Mouse (Mus musculus) forebrain, embryonic 16.5 days (tissue): ENCODE measurements around the gene Gfpt1. TPM values are rescaled to one million over a fixed set of nuclear protein-coding genes. Genes with fewer than 3 reads are reported as not detected.

Experiments
- ATAC-seq: fragments of 200-750 bp; cut with Nextera tagmentation; 2 replicates; pipeline ENCODE4 v1.8.0; 2017; ENCODE audit warnings: mild to moderate bottlenecking, moderate library complexity
- H3K27ac ChIP-seq: fragments of 300-500 bp; sonication (generic); 2 replicates; pipeline ENCODE4 v1.5.1; 2014; ENCODE audit warnings: low read length, control low read depth
- H3K27me3 ChIP-seq: fragments of 300-500 bp; sonication (generic); replicated peaks from 2 replicates; pipeline ENCODE4 v1.6.1; 2014; ENCODE audit warnings: low read length; ENCODE audit not compliant: control insufficient read depth, insufficient read depth
- H3K36me3 ChIP-seq: fragments of 300-500 bp; sonication (generic); 2 replicates; pipeline ENCODE4 v1.6.1; 2014; ENCODE audit not compliant: control insufficient read depth, insufficient read depth
- H3K4me1 ChIP-seq: fragments of 300-500 bp; sonication (generic); replicated peaks from 2 replicates; pipeline ENCODE4 v1.6.1; 2014; ENCODE audit warnings: low read length; ENCODE audit not compliant: control insufficient read depth, insufficient read depth
- H3K4me2 ChIP-seq: fragments of 300-500 bp; sonication (generic); 2 replicates; pipeline ENCODE4 v1.6.1; 2014; ENCODE audit warnings: mild to moderate bottlenecking, low read length, control low read depth
- H3K4me3 ChIP-seq: fragments of 300-500 bp; sonication (generic); replicated peaks from 2 replicates; pipeline ENCODE4 v1.5.1; 2014; ENCODE audit warnings: mild to moderate bottlenecking, low read length, control low read depth
- H3K9ac ChIP-seq: fragments of 300-500 bp; sonication (generic); replicated peaks from 2 replicates; pipeline ENCODE4 v1.6.1; 2014; ENCODE audit warnings: low read depth, low read length, control low read depth
- H3K9me3 ChIP-seq: fragments of 300-500 bp; sonication (generic); 2 replicates; pipeline ENCODE4 v1.6.1; 2016; ENCODE audit warnings: low read length; ENCODE audit not compliant: control insufficient read depth
- WGBS: fragments of 180-500 bp; shearing (Covaris S2); extraction: QIAGEN DNeasy Blood & Tissue Kit; methylation state at CpG from one replicate; pipeline ENCODE4 v1.1.7; 2014; 5-methylcytosine and 5-hydroxymethylcytosine counted together
- polyA plus RNA-seq: library from polyadenylated mRNA; unstranded; fragments of >200 nt; fragmentation: Nextera tagmentation; extraction: Ambion mirVana; gene quantifications from 2 replicates; pipeline ENCODE4 v1.2.1, GENCODE M21; 2015

The Gfpt1 gene
- polyA plus RNA-seq, 1 experiment from 2014 or later: 25.1 TPM

DNA sequence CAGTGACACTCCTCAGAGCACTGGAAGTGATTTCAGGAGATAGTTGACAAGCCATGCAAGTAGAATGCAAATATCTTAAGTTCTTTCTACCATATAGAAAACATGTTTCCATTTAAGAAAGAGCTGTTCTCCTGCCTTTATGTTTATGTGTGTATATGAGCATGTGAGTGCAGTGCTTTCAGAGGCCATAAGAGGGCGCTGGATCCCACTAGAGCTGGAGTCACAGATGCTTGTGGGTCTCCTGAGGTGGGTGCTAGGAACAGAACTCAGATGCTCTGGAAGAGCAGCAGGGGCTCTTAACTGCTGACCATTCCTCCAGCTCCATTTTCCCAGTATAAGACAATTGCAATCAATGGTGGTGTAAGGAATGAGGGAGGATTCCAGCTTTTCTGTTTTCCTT lies 88.4 kb downstream of the Gfpt1 start:
- Histone ChIP-seq H3K36me3 (peaks cover 2% of the 10 kb centered on the region; the same call in 1 of the 2 replicates), H3K4me1 (no peaks in the 10 kb centered on the region), H3K27ac (no peak overlapping the region), H3K4me3 (no peak overlapping the region), H3K27me3 (no peaks in the 10 kb centered on the region), H3K4me2 (no peak overlapping the region), H3K9me3 (no peaks in the 10 kb centered on the region), H3K9ac (no peak overlapping the region)
- 73% methylated on average over 1 of the region's 1 CpGs for WGBS
- no peak for ATAC-seq

DNA sequence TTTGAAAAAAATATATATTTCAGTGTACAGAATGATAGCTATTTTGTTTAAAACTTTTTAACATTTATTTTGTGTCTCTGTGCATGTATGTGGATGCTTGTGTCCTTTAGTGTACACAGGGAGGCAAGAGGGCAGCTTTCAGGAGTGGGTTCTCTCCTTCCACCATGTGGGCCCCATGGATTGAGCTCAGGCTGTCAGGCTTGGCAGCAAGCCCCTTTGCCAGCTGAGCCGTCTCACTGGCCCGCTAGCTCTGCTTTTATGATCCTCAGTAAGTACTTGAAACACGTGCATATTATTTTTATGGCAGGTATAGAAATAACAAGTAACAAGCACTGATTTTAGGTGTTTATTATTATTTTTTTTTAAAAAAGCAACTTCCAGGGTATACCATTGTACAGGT lies 90.9 kb downstream of the Gfpt1 start:
- Histone ChIP-seq H3K9ac (no peak overlapping the region), H3K27me3 (no peaks in the 10 kb centered on the region), H3K27ac (no peak overlapping the region), H3K4me2 (no peak overlapping the region), H3K36me3 (peaks cover 2% of the 10 kb centered on the region; the same call in 1 of the 2 replicates), H3K4me1 (no peaks in the 10 kb centered on the region), H3K4me3 (no peak overlapping the region), H3K9me3 (no peaks in the 10 kb centered on the region)
- WGBS: 56% methylated on average over 3 of the region's 3 CpGs
- no peak for ATAC-seq

GRCm38 (mm10) chr6:87133966-87134546 lies 91.4 kb downstream of the Gfpt1 start:
- Histone ChIP-seq H3K9me3 (no peaks in the 10 kb centered on the region), H3K4me1 (no peaks in the 10 kb centered on the region), H3K27ac (no peak overlapping the region), H3K27me3 (no peaks in the 10 kb centered on the region), H3K4me3 (no peak overlapping the region), H3K9ac (no peak overlapping the region), H3K36me3 (peaks cover 2% of the 10 kb centered on the region; the same call in 1 of the 2 replicates), H3K4me2 (no peak overlapping the region)
- WGBS: 63% methylated on average over 12 of the region's 12 CpGs
- ATAC-seq: no peak

DNA sequence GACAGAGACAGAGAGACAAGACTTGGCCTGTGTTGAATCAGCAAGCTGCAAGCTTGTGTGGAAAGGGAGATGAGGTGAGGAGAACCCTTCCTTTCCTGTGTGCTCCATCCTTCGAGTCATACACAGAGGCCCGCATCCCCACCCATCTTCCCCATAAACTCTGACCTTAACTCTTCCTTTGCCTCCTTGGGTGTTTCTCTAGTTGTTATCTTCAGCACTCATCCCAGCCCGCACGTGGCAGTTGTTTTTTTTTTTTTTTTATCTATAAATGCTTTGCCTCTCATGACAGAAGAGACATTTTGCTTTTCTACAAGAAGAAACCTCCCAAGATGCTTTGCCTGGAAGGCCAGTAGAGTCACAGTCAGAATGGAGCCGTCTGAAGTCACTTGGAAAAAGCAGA lies 95.8 kb downstream of the Gfpt1 start:
- no peak overlapping the region for H3K27ac ChIP-seq
- no peaks in the 10 kb centered on the region; the same call in 1 of the 2 replicates for H3K4me1 ChIP-seq
- H3K27me3 ChIP-seq: no peaks in the 10 kb centered on the region
- H3K9ac ChIP-seq: no peak overlapping the region
- H3K4me2 ChIP-seq: no peak overlapping the region
- WGBS: 92% methylated on average over 5 of the region's 5 CpGs
- no peak overlapping the region for H3K4me3 ChIP-seq
- H3K9me3 ChIP-seq: no peaks in the 10 kb centered on the region
- peaks cover 2% of the 10 kb centered on the region; the same call in 1 of the 2 replicates for H3K36me3 ChIP-seq
- no peak for ATAC-seq

GRCm38 (mm10) chr6:87139796-87140553 lies 97.3 kb downstream of the Gfpt1 start:
- ATAC-seq: no peak
- Histone ChIP-seq H3K4me1 (no peaks in the 10 kb centered on the region; the same call in 1 of the 2 replicates), H3K4me2 (no peak overlapping the region), H3K27ac (no peak overlapping the region), H3K9ac (no peak overlapping the region), H3K4me3 (no peak overlapping the region), H3K36me3 (peaks cover 2% of the 10 kb centered on the region; the same call in 1 of the 2 replicates), H3K27me3 (no peaks in the 10 kb centered on the region), H3K9me3 (no peaks in the 10 kb centered on the region)
- WGBS: 65% methylated on average over 12 of the region's 12 CpGs

Other genes with a start within 250 kb of the Gfpt1 start
- gene Anxa4, start 249.3 kb upstream of the Gfpt1 start, polyA plus RNA-seq: 6.1 and 6.7 TPM in 2 replicates
- 36.8 and 36.9 TPM in 2 replicates for gene Aak1, start 193.3 kb upstream of the Gfpt1 start, polyA plus RNA-seq
- 99.2 and 109 TPM in 2 replicates for gene Nfu1, start 33.6 kb upstream of the Gfpt1 start, polyA plus RNA-seq
- 0.33 TPM in 1 of 2 replicates, not detected in the other for gene D6Ertd527e, start 61.9 kb downstream of the Gfpt1 start, polyA plus RNA-seq